Mouse (Mus musculus) CD4-positive, CD25-positive, alpha-beta regulatory T cell, adult 2 months (primary cell): Measurements from ENCODE around the gene Fez2.
A peak's percentile ranks its signal among the peaks of the same experiment; 100 is the strongest.

Experiments used
- DNase-seq: peaks from one replicate; pipeline ENCODE4 v3.0.0-alpha.2; 2012; ENCODE audit warnings: low read depth, low spot score

The Fez2 gene

DNA sequence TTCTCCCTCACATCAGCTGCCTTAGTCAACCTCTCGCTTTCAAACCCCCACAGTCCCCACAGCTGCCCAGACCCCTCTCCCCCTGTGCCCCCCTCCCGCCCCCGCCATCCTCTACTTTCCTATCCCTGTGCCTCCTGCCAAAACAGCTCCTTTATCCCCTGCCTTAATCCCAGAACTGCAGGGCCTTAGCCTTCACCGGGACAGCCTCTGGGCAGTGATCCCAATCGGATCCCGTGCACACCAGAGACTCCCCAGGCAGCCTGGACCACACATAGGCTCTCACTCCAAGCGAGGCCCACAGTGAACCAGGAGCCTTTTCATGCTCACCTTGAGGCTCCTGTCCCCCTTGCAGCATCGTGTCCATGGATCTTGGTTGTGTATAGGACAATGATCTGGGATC lies 49.5 kb downstream of the Fez2 start:
- DNase-seq, result no peak

DNA sequence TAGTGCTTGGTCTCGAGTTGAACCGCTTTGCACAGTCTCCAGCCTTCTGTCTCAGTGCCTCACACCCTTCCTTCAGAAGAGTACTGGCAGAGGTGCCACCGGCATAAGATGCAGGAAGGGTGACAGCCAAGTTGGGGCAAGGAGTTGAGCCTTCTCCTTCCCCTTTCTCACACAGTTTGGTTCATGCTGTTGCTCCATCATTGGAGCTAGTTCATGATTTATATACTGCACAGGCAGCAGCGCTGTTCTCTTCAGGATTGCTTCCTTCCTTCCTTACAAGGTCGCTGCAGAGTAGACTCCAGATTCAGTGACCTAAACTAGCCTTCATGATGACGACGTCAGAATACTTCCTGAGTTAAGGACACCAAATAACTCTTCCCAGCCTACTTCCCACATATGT lies 51.9 kb downstream of the Fez2 start:
- no peak for DNase-seq

DNA sequence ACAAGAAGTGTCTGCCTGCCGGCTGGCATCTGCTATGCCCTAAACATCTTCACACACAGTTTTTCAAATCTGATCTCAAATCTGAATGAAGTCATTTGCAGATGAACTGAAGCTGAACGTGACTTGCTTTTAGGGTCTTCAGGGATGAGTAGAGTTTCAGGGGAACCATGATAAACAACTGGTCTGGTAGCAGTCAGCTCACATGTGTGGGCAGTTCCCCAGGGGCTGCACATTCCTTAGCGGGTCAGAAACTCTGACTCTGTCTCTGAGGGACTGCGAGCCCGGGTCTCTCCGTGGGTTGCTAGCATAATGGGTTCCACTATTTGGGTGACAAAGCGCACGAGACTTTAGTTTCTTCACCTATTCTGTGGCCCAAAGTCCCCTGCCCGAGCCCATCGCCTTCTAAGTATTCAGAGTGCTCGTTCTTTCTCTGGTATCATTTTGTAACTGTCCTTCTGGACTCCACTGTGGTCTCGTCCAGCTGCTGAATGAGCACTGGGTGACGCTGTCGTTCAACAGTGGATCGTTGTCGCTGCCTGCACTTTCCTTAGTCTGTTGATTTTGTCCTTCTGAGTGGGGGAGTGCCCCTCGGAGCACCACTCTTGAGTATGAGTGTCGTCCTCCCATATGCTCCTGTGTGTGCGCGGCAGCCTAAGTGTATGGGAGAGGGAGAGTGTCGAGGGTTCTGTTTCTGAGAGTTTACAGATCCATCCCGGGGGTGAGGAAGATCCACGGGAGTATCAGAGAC lies 53.2 kb downstream of the Fez2 start:
- DNase-seq, result no peak

DNA sequence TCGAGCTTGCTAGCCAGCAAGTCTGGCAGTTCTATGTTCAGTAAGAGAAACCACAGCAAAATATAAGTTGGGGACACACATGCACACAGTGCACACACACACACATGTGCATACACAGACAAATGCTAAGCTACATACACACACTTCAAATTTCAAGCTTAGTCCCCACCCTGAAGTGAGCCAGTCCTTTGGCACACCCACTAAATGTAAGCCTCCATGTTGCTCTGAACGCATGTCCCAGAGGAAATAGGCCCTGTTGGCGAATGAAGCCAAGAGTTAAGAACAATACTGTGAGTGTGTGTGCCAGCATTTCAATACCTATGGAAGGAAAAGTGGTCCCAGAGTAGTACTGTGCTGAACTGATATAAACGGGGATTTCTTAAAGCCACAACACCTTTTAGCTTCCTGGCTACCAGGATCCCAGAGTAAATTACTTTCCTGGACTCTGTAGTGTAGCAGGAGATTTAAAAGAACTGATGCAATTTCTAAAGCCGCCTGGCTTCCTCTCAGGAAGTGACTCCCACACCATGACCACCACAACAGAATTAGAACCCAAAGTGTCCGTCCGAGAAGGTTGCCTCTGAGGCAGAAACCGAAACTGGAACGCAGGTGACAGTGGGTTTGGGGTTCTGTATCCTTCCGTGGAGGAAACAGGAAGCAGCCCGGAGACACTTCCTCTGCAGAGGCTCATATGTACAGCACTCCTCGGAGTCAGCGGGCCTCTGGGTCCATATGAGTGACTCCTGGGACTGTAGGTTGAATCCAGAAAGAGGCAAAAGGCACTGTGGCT lies 55.8 kb downstream of the Fez2 start:
- DNase-seq, result peak; percentile 80

DNA sequence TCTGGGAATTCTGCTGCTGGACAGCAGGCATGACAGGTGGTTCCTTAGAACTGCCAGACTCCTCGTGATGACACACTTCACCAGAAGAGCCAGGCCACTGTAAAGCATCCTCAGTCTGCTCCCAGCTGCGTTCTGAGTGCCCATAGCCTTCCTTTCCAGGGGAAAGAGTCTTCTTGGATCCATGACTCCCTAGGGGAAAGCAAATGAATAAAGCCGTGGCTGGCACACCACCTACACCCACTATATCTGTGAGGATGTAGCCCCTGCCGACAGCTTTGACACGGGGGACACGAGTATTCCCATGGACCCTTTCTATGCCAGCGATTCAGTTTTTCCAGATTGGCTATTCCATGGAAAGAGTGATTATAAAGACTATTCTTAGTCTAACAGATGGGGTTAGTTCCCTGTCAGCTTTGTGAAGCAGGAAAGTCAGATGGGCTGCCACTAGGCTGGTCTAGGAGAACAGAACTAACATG lies 59.7 kb downstream of the Fez2 start:
- no peak for DNase-seq

DNA sequence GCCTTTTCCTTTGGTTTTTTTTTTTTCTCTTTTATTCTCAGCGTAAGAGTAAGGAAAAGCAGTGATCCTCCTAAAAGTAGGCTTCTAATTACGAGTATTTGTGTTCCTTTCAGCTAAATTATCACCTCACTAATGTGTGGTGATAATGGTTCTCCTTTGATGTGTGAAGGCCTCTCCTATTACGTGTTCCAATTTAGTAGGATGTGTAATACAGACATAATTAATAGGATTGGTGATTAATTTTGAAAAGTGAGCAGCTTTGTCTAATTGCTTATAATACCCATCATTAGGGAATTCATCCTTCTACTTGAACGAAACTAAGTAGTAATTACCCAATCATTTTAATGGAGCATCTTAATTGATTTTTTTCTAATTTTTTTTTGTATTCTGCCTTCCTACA lies 60.2 kb downstream of the Fez2 start:
- DNase-seq, result no peak

DNA sequence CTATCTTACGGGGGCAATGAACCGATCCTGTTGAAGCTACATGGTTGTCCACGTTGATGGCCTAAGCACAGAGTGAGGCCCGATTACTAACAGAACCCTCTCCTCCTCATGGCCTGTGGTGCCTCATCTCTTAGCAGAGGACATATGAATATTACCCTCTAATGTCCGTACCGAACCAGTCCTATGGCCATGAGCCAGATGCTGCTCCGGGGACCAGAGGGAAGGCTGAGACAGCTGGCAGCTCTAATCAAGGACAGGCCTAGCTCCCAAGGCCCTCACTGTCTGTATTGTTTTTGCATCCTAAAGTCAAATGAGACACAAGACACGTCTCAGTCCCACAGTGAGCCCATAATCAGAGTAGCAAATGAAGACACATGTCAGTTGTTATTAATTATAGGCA lies 62.3 kb downstream of the Fez2 start:
- DNase-seq, result no peak

DNA sequence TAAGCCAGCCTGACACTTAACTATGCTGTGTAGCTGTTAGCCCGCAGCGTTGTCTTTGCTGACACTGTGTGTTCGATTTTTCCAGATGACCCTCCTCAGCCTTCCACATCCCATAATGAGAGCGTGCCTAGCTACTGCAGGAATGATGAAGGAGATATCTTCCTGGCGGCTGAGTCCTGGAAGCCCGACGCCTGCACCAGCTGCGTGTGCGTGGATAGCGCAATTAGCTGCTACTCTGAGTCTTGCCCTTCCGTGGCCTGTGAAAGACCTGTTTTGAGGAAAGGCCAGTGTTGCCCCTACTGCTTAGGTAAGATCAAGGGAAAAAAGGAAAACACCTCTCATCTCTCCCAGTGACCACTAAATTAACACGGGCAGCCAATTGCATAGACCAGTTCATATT lies 63.1 kb downstream of the Fez2 start:
- no peak for DNase-seq

DNA sequence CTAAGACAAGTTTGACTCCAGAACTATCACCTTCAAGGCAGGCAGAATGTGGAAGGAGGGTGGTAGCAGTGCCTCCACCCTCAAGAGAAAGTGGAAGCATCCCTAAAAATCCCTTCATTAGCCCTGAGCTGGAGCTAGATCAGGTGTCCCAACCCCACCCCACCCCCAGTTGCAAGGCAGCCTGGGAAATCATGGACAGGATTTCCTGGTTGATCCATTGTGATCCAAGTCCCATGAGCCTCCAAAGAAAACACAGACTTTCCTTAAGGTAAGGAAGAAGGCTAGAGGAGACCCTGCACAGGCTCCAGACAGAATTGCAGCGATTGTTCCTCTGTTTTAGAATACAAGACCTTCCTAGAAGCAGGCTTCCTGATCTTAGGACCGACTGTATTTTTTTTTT lies 63.5 kb downstream of the Fez2 start:
- no peak for DNase-seq

DNA sequence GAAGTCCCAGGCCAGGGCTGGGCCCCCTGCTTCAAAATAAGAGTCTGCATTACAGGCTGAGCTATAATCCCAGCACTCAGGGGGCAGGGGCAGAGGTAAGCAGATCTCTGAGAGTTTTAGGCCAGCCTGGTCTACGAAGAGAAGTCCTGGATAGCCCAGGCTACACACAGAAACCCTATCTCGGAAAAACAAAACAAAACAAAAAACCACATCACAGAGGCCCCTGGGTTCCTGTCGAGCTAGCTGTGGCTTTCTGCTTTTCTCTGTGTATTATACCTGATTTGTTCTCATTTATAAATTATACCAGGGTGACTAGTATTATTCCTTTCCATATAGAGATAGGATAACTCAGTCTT lies 65.5 kb downstream of the Fez2 start:
- DNase-seq, result peak; percentile 66

DNA sequence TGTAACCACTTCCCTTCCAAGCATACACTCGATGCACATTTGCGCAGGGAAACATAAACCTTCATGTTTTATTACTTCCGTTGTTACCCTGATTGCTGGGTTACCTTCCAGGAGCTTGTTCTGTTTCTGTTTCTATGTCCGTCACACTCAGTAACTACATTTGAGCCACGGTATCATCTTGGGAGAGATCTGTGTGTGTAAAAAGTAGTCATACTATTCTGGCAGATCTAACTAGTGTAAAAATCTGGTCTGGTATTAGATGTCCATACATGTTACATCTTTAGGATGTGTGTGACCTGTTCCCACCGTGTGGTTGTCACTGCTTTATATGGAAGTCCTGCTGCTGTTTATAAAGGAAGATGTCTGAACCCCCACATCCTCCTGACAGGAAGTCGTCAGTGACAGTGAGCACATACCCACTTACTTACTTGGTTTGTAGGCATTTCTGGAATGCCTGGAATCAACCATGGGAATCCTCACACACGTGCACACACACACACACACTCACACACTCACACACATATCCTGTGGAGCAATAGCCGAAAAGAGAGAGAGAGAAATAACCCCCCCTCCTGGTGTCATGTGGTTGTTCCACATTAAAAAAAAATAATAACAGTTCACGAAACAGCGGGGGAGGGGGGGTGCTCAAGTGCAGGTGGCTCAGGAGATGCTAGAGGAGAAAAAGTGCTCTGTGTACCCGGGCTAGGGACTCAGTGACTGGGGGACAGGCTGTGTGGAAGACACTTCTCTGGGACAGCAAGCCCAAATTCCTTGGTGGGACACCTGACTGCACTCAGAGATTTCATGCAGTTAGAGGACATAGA lies 66.1 kb downstream of the Fez2 start:
- DNase-seq, result peak; percentile 74

DNA sequence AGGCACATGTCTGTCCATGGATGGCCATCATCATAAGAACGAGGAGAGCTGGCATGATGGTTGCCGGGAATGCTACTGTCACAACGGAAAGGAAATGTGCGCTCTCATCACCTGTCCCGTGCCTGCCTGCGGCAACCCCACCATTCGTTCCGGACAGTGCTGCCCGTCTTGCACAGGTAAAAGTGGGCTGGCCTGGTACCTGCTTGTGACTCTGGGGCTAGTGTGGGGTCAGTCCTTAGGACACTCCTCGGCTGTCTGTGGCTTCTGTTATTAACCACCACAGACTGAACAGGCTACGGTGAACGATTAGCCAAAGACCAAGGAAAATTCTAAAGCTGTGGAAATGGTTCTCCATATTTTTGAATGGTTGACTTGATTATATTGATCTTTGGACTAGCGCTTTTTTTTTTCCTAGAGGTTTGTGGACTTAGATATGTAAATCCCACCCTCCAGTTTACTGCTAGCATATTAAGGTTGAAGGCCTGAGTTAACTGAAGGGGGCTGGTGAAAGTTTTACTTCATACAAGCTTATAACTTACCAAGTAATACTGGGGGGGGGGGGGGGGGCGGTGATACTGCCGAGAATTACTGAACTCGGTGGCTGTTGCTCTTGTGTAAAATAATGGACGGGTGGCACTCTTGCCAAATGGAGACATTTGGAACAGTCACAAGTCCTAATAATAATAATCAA lies 70.7 kb downstream of the Fez2 start:
- no peak for DNase-seq

DNA sequence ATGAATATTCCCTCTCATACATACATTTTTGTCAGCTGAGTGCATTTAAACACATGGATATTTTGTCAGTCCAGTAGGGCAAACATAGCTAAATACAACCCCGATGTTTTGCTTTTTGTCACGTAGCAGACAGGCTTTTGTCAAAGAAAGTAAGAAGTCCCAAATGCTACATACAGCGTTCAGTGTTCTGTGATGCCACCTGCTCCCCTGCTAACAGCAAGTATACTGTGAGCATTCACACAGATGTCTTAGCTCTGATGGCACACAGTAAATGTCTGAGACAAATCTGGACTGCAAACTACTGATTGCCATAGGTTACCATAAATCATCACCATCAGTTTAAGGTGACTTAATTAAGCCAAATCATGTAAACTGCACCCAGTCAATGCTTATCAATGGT lies 74.3 kb downstream of the Fez2 start:
- DNase-seq, result no peak

DNA sequence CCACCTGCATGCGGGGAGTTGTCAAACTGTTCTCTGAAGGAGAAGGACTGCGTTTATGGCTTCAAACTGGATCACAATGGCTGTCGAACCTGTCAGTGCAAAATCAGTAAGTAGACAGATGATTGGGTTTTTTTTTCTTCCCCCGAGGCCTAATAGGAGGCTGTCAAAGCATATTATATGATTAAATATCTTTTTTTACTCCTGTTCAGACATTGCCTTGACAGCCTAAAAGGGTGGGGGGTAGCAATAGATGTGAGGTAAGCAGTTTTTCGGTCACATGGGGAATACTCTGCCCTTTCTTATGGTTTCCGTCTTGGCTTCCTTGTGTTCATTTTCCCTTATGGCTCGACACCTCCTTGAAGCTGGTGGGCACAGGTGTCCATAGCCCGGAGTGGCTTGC lies 82.7 kb downstream of the Fez2 start:
- DNase-seq, result no peak

DNA sequence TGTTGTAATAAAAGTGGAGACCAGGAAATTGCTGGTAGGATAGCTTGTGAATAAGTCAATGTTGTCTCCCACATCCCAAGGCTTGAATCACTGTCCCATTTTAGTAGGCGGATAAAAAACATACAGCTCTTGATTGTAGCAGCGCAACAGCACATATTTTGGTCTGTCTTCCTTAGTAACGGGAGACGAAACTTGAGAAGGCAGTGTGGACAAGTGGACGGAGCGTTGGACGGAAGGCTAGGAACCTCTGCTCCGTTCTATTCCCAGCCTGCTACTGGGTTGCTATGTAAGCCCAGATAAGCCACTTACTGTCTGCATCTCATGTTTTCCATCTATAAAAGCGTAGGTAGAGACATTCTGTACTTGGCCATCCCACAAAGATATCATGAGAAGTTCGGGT lies 84.7 kb downstream of the Fez2 start:
- DNase-seq, result no peak

DNA sequence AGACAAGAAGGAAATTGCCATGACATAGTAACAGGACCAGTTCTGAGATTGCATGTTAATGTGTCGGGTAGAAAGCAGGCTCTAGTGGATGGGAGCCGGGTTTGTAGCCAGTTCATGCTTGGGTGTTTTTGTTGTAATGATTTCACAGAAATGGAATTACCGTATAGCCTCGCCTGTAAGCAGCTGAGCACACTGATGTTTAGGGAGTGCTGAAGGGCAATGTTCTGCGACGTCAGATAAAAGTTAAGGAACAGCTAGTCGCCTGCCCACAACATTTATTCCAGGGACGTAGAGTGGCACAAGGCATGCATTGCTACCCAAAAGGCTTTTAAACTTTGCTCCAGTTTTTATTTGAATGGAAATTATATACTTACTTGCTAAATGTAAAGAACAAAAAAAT lies 86.5 kb downstream of the Fez2 start:
- DNase-seq, result no peak

DNA sequence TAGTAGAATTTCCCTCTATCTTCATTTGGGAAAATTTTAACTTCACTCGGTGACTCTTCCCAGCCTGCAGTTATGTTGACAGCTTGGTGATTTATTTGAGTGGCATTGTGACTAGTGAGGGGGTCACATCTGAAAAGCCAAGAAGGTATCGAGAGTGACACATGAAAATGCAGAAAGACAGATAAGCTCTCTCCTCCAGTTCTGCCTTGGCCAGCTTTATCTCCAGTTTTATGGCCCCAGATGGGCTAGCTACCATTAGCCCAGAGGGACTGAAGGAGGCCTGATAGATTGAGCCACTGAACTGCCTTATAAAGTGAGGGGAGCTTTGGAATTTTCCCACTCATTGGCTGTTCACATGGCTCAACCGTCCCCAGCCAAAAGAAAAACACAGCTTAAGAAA lies 89.7 kb downstream of the Fez2 start:
- no peak for DNase-seq

DNA sequence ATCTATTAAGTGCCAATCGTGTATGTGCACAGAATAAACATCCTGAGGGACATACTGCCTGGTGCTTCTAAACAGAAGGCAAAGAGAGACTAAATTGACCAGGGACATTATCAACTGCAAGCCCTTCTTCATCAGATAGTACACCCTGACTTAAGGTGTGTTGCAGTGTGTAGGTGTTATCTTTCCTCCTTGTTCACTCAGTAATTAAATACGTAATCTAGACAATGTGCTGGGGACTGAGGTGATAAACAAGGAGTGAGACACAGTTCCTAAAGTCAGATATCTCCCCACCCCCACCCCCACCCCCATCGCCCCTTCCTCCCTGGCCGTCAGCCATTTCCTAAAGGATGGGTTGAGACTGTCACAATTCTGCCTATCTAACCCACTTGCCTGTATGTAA lies 90.8 kb downstream of the Fez2 start:
- DNase-seq, result no peak

DNA sequence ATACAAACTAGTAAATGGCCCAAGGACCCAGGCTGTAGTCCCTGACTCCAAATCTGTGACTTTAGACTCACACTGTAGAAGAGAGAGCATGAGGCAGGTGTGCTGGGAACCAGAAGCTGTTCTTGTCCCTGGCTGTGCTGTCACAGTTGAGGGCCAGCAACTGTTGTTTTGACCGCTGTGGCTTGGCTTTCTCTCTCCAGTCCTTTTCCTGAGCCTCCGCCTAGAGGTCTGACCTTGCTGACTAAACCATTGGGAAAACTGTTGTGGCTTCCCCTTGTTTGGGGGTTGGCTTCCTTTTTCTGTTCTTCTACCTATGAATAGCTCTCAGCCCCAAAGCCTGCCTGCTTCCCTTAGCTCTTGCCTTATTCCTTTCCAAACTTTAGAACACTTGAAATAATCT lies 91.6 kb downstream of the Fez2 start:
- DNase-seq, result no peak

DNA sequence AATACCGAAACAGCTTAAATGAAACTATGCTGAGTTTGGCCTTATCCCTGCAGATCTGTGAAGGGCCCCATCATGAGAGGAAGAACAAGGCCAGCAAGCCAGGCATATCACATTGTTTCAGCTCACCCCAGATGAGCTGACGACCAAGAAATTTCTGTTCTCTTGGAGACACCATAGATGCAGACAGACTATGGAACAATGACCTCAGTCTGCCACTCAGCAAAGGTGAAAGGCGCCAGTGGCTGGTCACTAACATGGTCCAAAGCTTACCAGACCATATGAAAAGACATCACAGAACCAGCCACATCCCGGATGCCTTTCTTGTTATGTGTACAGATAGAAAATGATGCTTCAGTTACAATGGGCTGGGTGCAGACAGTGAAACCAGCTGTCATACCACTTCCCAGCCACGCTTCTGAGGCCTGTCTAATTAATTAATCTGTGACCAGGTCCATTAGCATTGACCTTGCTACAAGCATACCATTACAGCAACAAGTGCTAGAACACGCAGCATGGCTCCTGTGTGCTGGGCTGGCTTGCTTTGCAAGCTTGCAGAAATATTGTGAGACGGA lies 92.1 kb downstream of the Fez2 start:
- no peak for DNase-seq
